Mouse (Mus musculus) ES-E14 (cell line): ENCODE data around the gene Izumo1r.

Experiments
- MAFK ChIP-seq: IDR thresholded peaks from 2 replicates; pipeline ENCODE4 v1.6.1; 2014; ENCODE audit warnings: mild to moderate bottlenecking, low read depth, low read length, inconsistent platforms; ENCODE audit not compliant: insufficient read depth
- ZNF384 ChIP-seq: IDR thresholded peaks from 2 replicates; pipeline ENCODE4 v1.6.1; 2012; ENCODE audit warnings: low read depth, low read length, inconsistent platforms

- TF ChIP-seq ZNF384 (no peak), MAFK (no peak)
These were observed 57.3 kb downstream of the Izumo1r start for GRCm38 (mm10) chr9:14846428-14846827.
